Mouse (Mus musculus) lung, adult 2 months (tissue): ENCODE data around the gene Golgb1.

ENCODE experiments used
- CTCF ChIP-seq: fragments of 200-500 bp; IDR thresholded peaks from 2 replicates; pipeline ENCODE4 v1.5.1; 2011; ENCODE audit warnings: mild to moderate bottlenecking, low read length, control low read depth; ENCODE audit not compliant: insufficient read depth
- POLR2A ChIP-seq: fragments of 200-500 bp; IDR thresholded peaks from 2 replicates; pipeline ENCODE4 v1.6.1; 2011; ENCODE audit warnings: low read depth, mild to moderate bottlenecking, control low read depth, low read length, borderline replicate concordance; ENCODE audit errors: extremely low read depth

DNA sequence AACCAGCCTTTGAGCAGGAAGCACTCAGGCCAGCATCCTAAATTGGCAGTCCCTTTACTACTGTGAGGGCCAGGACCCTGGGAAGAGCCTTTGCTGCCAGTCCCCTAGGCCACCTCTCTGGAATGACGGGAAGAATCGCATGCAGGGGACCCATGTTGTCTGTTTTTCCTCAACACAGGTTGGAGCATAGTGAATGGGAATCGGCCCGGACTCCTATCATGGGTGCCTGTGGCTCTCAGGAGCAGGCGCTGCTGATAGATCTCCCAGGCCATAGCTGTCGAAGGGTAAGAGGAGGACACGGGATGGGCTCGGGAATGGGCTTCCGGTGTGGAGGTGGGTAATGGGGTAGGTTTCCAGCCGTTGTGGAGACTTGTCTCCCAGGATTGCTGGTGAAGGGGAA lies 56.4 kb downstream of the Golgb1 start:
- TF ChIP-seq POLR2A (no peak), CTCF (no peak)
